In genomic region chr6:134565606-134566247, GRCm38 (mm10) we compare ENCODE assay signal across 8 mouse cellular contexts. TPM values are rescaled to one million over a fixed set of nuclear protein-coding genes. Genes with fewer than 3 reads are reported as not detected.
DNase-seq lines count a peak whose midpoint lies in the region; ATAC-seq lines count a peak whose summit lies in the region.

No protein-coding gene starts in this region.

- peak; percentile 10 to 23 for DNase-seq in layer of hippocampus, postnatal 10 days (ENCODE audit: low spot score in 2 of 2)
- no peak for DNase-seq in layer of hippocampus, adult 9-10 months (ENCODE audit: low spot score)
- peak; percentile 39 for DNase-seq in NIH3T3 (ENCODE audit: low read depth)
- DNase-seq in heart, postnatal 36 days = peak; percentile 28 to 36
- DNase-seq in limb, embryonic 10.5 days (ENCODE audit: low spot score) = peak; percentile 49
- no peak for DNase-seq in frontal cortex, postnatal 25 days (ENCODE audit: low spot score in 2 of 2)

- no peaks in the 10 kb centered on the region for H3K36me3 ChIP-seq in embryonic facial prominence, embryonic 12.5 days
- 0 out of 2 replicates have a peak, but pooled peaks cover 2% of the 10 kb centered on the region for H3K36me3 ChIP-seq in limb, embryonic 10.5 days
- H3K36me3 ChIP-seq in midbrain, embryonic 15.5 days (replicated peaks) = no peaks in the 10 kb centered on the region

- no peaks in the 10 kb centered on the region for H3K27me3 ChIP-seq in embryonic facial prominence, embryonic 12.5 days
- no peaks in the 10 kb centered on the region for H3K27me3 ChIP-seq in limb, embryonic 10.5 days (ENCODE audit: low read depth, poor library complexity, severe bottlenecking)
- no peaks in the 10 kb centered on the region for H3K27me3 ChIP-seq in midbrain, embryonic 15.5 days (replicated peaks)

- ATAC-seq in embryonic facial prominence, embryonic 12.5 days (ENCODE audit: insufficient number of reproducible peaks, insufficient read depth, low FRiP score, low TSS enrichment) = no peak
- ATAC-seq in midbrain, embryonic 15.5 days (replicated peaks) = no peak

- 2% methylated on average over 19 of the region's 19 CpGs for WGBS in embryonic facial prominence, embryonic 12.5 days
- 3% methylated on average over 19 of the region's 19 CpGs for WGBS in limb, embryonic 10.5 days
- 2% methylated on average over 19 of the region's 19 CpGs for WGBS in midbrain, embryonic 15.5 days

- peak overlapping the region; percentile 88 for H3K4me3 ChIP-seq in embryonic facial prominence, embryonic 12.5 days
- H3K4me3 ChIP-seq in limb, embryonic 10.5 days = peak overlapping the region; percentile 93
- peak overlapping the region; percentile 81 for H3K4me3 ChIP-seq in midbrain, embryonic 15.5 days

- intact Hi-C loops in heart, postnatal 36 days (cut with DNase I) = loop anchor here (1.0 to 5.0 kb wide), 3 partner anchors 42 to 93 kb away; no protein-coding TSS in a partner anchor

- H3K4me1 ChIP-seq in embryonic facial prominence, embryonic 12.5 days = peaks cover 9% of the 10 kb centered on the region; the same call in 1 of the 2 replicates
- H3K4me1 ChIP-seq in limb, embryonic 10.5 days = peaks cover 22% of the 10 kb centered on the region
- peaks cover 18% of the 10 kb centered on the region for H3K4me1 ChIP-seq in midbrain, embryonic 15.5 days

- peak overlapping the region; percentile 99 for H3K27ac ChIP-seq in embryonic facial prominence, embryonic 12.5 days
- peak overlapping the region; percentile 100 for H3K27ac ChIP-seq in limb, embryonic 10.5 days
- peak overlapping the region; percentile 100 for H3K27ac ChIP-seq in midbrain, embryonic 15.5 days

- H3K4me2 ChIP-seq in embryonic facial prominence, embryonic 12.5 days (replicated peaks) = peak overlapping the region; percentile 77
- peak overlapping the region; percentile 81 for H3K4me2 ChIP-seq in midbrain, embryonic 15.5 days

- no peaks in the 10 kb centered on the region for H3K9me3 ChIP-seq in embryonic facial prominence, embryonic 12.5 days
- H3K9me3 ChIP-seq in limb, embryonic 10.5 days (replicated peaks) = no peaks in the 10 kb centered on the region
- H3K9me3 ChIP-seq in midbrain, embryonic 15.5 days = no peaks in the 10 kb centered on the region

- peak overlapping the region; percentile 98 for H3K9ac ChIP-seq in embryonic facial prominence, embryonic 12.5 days
- H3K9ac ChIP-seq in midbrain, embryonic 15.5 days = peak overlapping the region; percentile 92

RNA-seq across cellular contexts. Expression of gene Lrp6, which starts 1.0 kb away (rescaled TPM):
- 10 to 100 TPM; 52.8 to 58.7 TPM for total RNA-seq in layer of hippocampus, postnatal 10 days (2021)
- polyA plus RNA-seq in embryonic facial prominence, embryonic 12.5 days (2016; fragmentation: Nextera tagmentation; extraction: Ambion mirVana) = 41.6 and 42.8 TPM in 2 replicates
- total RNA-seq in heart, postnatal 36 days (2021) = 10 to 100 TPM; 52.1 to 57.6 TPM
- polyA plus RNA-seq in limb, embryonic 10.5 days (2016; fragmentation: Nextera tagmentation; extraction: Ambion mirVana) = 25.3 and 33.4 TPM in 2 replicates
- 18.8 and 19.5 TPM in 2 replicates for polyA plus RNA-seq in midbrain, embryonic 15.5 days (2015; fragmentation: Nextera tagmentation; extraction: Ambion mirVana)

Comparison
In these comparisons a context has a peak if more than half of its experiments do, and no peak if none do; other contexts are left out.
1. DNase-seq: peak in layer of hippocampus, postnatal 10 days (2 of 2), NIH3T3 (single experiment), heart, postnatal 36 days (2 of 2) and limb, embryonic 10.5 days (single experiment); none in layer of hippocampus, adult 9-10 months (single experiment) and frontal cortex, postnatal 25 days (0 of 2).
2. Peak in every context shown above with its lines, with median percentiles within 50 percentile points of each other: H3K27ac ChIP-seq and H3K4me3 ChIP-seq.